Mouse (Mus musculus) heart, adult 9 months (tissue): Measurements from ENCODE around the gene Galnt13.
"Not testable (repeated sequence)": the region's sequence is repeated elsewhere in the genome, so short reads cannot be mapped to it uniquely, and the experiment has no call there.

ENCODE experiments used
- DNase-seq, 2 experiments: peaks; one replicate each; pipeline ENCODE4 v3.0.0; 2022; ENCODE audit warnings: low spot score in 2 of 2

Galnt13 gene

GRCm38 (mm10) chr2:54915088-54915670, 479.1 kb downstream of the Galnt13 start:
- DNase-seq = no peak

GRCm38 (mm10) chr2:54936369-54936768, 500.3 kb downstream of the Galnt13 start:
- no peak for DNase-seq

DNA sequence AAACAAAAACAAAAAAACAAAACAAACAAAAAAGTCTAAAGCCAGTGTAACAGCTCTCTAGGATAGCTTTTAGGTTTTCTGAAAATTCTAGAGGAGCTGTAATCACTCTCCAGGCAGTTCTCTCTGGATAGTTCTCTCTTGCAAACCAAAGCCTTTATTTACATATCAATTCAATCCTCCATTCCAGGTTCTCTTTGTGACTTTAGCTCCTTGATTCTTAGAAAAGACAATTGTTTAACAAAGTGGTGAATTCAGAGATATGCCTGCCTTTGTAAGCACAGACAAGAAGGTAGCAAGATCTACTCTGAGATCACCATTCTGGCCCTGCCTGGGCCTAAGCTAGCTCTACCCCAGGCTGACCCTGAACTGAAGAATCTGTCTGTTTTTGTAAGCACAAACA, 501.2 kb downstream of the Galnt13 start:
- DNase-seq = no peak

GRCm38 (mm10) chr2:54938075-54938474, 502.0 kb downstream of the Galnt13 start:
- no peak for DNase-seq

- DNase-seq = no peak
Observed at GRCm38 (mm10) chr2:54943386-54943785, 507.3 kb downstream of the Galnt13 start.

DNA sequence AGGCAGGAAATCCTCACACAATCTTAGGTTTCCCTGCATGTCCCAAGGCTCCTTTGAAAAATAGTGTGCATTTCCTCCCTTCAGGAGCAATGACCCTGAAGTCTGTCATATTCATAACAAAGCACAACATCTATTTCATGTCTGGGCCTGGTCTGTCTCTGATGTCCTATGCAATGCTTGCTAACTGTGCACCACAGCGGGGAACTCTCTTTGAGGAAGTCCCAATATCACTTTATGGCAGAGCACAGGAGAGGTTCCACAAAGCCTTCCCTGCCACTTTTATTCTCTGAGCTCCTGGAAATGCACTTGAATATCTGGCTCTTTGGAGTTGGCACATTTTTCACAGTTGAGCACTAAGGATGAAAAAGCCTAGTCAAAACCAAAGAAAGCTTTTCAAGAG, 547.7 kb downstream of the Galnt13 start:
- DNase-seq = no peak

GRCm38 (mm10) chr2:55022539-55022938, 586.4 kb downstream of the Galnt13 start:
- DNase-seq = not testable (repeated sequence)

DNA sequence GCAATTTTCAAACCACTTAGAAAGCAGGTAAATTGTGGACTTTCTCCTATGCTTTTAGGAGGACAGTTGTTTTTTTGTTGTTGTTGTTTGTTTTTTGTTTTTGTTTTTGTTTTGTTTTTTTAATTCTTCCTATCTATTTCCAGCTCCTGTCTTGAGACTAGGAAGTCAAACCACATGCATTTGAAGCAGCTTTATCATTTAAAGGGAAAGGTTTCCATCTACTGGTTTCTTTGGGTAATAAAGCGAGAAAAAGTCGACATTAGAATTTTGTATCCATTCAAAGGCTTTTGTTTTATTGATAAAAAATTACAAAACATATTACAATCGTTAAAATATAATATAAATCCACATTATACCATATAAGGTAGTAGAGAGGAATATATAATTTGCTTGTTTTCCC, 598.5 kb downstream of the Galnt13 start:
- no peak for DNase-seq

DNA sequence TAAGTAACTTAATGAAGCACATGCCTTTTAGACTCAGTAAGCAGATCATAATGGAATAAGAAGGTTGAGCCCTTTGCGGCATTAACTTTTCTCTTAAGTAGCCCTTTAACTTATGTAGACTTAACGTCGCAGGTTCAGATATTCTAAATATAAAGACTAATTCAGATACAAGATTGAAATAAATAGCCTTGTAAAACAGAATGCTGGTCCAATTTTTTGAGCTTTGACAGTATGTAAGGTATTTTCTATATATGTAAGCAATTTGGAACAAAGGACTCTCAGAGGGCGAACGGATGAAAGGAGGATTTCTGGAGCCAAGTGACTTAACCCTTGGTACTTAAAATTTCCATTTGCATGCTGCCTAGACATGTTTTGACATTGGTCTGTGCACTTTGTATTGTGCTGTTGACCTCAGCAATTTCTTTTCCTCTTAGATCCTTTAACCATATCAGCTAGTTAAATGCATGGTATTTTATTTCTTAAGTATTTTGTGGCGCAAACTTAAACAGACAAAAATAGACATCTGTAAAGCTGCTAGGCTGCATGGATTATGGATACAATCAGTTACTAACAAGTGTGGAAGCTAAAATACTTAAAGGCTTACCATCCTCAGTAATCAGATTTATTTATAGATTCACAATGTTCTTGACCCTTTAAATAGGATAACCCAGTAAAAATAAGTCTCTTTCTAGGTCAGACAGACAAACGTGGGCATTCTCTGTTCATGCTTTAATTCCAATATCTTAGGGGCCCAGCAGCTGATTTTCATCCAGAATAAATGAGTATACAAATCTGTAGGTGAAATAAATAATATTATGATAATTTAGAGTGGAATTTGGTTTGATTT, 629.6 kb downstream of the Galnt13 start:
- no peak for DNase-seq

DNA sequence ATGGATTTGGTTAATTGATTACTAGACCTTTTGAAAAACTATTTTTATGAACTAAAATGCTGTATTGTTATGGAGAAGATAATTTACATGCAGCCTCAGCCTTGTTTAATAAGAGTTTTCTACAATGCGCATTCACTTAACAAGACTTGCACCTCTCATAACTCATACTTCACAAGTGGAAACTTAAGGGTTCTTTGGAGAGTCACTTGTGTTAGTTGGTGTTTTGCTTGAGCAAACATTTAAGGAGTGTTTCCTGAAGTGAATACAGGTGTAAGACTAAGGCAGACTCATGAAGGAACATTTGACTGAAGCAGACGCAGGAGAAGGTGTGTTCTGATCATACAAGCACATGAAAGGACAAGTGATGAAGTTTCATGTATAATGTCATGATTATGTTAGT, 649.5 kb downstream of the Galnt13 start:
- no peak for DNase-seq

- DNase-seq = no peak
Observed at GRCm38 (mm10) chr2:55088034-55088433, 651.9 kb downstream of the Galnt13 start.

DNA sequence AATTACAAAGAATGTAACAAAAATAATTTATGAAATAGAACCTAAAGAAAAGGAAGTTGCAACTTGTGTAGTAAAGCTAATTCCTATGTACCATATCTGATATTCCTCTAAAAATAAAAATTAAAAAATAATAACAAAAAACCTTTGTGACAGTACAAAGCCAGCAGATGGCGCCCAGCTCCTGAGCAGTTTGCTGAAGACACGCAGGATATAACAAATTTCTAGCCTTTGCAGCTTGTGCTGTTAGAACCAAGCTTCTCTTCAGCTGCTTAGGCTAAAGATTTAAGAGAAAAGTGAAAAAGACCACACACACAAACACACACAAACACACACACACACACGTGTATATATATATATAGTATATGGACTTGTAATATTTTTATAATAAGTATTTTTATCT, 654.2 kb downstream of the Galnt13 start:
- no peak for DNase-seq

DNA sequence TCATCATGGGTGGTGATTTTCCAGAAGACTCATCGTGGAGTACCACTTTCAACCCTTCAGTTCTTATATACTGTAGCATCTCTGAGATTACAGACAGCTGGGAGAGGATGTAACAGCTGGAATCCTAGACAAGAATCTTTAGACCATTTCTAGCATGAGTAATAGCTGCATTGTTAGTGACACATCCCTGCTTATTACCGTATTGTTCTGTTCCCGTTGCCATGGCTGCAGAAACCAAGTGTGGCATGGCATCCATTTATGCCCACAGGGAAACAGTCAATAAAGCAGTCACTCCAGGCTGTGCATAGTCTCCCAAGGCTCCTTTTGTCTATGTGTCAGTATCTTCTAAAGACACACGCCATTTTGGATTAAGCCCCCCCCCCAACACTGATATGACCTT, 655.4 kb downstream of the Galnt13 start:
- DNase-seq = no peak

- DNase-seq = no peak
Observed at GRCm38 (mm10) chr2:55099100-55099499, 663.0 kb downstream of the Galnt13 start.

- DNase-seq = no peak
Observed at GRCm38 (mm10) chr2:55101279-55101678, 665.2 kb downstream of the Galnt13 start.

GRCm38 (mm10) chr2:55103521-55103920, 667.4 kb downstream of the Galnt13 start:
- no peak for DNase-seq

DNA sequence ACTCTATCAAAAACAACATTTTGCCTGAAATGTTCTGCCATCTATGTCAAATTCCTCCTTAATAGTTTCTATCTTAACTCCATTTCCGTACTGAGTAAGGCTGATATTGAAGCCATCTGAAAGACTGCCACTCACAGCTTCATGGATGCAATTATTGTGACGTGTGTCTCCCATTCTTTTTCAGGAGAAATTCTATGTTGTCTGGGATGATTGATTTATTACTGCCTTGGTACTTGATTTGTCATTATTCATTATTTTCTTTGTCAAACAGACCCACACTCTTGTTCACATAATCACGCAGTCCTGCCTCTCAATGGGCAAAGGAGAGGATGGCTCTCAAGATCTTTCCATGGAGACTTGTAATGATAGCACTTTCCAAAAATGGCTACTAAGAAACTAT, 671.7 kb downstream of the Galnt13 start:
- no peak for DNase-seq

DNA sequence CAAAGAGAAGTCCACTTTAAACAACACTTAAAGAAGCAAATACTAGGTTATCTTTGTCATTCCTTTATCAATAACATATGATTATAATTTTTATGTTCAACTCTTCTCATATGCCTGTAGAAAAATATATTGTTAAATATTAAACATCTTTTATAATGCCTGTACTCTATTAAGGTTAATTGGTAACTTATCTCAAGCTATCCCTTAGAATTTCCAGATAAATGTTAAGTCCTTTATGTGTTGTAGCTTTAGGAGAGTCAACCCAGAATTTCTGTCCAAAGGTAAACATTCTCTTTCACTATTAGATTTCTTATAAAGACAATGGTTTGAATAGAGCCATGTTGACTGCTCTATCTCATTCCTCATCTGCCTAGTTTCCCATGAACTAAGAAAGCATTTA, 717.0 kb downstream of the Galnt13 start:
- DNase-seq = no peak

- no peak for DNase-seq
Observed at GRCm38 (mm10) chr2:55164781-55165180, 728.7 kb downstream of the Galnt13 start.
